Mouse (Mus musculus): ENCODE data around the gene Dpf1. TPM values are rescaled to one million over a fixed set of nuclear protein-coding genes. Genes with fewer than 3 reads are reported as not detected.

Gene Dpf1
- total RNA-seq, 2 experiments from 2014 or later, result 106 to 113 TPM

DNA sequence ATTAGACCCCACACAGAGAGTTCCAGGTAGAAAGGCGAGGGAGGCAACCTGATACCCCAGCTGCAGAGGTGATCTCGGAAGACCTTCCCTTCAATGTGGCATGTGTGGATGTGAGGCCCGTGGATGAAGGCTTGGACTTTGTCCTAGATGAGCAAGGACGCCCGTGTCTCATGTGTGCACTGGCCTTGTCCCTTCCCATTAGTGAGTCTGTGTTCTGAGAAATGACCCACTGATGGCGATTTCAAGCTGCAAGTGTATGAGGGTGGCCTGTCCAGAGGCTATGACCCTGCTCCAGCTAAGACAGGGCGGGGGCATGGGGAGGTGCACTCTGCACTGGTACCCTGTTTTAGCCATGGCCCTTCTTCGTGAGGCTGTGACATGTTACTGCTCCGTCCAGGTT, 36.5 kb downstream of the Dpf1 start:
- Histone ChIP-seq H3K27ac (no peak overlapping the region), H3K4me3 (no peak overlapping the region)
- DNase-seq (ENCODE audit: low spot score in 2 of 2), result no peak
- TF ChIP-seq CTCF (conservative IDR thresholded peaks at IDR 0.05), result no peak

DNA sequence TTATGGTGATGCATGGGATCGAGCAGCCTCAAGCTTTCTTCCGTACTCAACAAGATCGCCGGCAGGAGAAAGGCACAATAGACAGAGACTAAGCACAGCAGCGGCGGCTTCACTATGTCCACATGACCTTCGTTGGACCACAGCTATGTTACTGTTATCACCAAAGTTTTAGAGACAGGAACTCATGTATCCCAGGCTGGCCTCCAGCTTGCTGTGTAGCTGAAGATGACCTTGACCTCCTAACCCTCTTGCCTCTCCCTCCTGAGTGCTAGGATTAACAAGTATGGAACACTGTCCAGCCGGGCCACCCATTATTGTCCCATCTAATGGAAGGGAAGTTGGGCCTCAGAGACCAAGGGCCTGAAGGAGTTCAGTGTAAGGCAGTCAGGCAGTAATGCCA, 37.1 kb downstream of the Dpf1 start:
- peak overlapping the region; percentile 81; the same call in 1 of the 2 replicates for H3K27ac ChIP-seq
- H3K4me3 ChIP-seq, result no peak overlapping the region
- no peak for TF ChIP-seq CTCF (conservative IDR thresholded peaks at IDR 0.05)
- no peak for DNase-seq (ENCODE audit: low spot score in 2 of 2)

DNA sequence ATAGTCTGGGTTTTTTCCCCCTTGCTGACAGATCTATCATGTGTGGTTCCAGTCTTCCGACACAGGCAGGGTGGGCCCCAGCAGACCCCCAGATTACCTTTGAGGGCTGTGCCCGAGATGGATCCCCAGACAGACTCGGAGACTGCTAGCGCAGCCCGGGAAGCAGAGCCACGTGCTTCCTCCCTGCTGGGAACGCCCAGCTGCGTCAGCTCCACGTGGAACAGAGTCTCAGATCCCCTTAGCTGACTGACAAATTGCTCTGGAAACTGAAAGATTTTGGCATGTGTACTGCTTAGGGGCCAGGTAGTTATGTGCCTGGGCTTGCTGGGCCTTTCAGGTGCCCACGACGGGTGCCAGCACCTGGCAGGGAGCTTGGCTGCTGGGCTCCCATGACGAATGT, 38.0 kb downstream of the Dpf1 start:
- no peak overlapping the region for H3K4me3 ChIP-seq
- TF ChIP-seq CTCF (conservative IDR thresholded peaks at IDR 0.05), result no peak
- peak overlapping the region; percentile 81 for H3K27ac ChIP-seq
- DNase-seq (ENCODE audit: low spot score in 2 of 2), result no peak

DNA sequence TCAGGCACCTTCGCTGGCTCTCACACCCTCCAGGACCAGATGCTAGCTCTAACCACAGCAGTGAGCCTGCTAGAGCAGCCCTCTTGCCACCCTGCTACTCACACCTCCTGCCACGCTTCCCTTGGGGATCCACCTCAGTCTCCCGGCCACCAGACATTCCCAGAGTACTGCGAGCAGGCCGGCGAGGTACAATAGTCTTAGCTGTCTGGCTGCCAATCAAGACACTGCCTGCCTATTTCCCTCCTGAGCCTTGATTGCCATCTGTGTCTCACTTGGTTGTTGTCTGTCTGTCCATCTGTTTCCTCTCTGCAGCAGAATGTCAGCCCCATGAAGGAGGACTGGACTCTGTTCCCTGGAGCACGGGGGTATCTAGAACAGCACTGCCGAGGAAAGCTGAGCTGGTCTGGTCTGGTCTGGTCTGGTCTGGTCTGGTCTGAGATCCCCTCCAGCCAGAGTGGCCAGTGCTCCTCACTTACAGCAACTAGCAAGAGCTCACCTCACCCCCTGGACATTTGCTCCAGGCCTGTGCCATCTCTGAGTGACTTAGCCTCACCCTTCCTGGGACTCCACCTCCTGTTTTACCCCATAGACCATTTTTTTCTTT, 38.8 kb downstream of the Dpf1 start:
- peak; percentile 50 to 58 for DNase-seq (ENCODE audit: low spot score in 2 of 2)
- TF ChIP-seq CTCF (conservative IDR thresholded peaks at IDR 0.05), result no peak
- H3K27ac ChIP-seq, result peak overlapping the region; percentile 81
- no peak overlapping the region for H3K4me3 ChIP-seq

DNA sequence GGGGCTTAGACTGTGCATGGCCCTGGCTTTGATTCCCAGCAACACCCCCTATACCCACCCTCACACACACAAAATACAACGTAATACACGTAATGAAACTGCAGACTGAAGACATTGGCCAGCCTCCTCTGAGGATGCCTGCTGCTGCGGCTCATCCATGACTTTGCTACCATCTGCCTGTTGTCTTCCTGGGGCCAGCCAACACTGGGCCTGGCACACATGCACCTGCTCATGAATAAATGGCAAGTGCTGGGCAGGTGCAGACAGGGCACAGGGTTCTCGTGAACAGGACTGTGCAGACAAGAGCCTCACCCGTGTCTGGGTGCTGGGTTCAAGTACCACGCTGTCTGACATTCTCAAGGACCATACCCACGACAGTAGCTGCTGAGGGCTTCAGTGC, 40.0 kb downstream of the Dpf1 start:
- no peak for DNase-seq (ENCODE audit: low spot score in 2 of 2)
- H3K27ac ChIP-seq, result peak overlapping the region; percentile 81
- no peak for TF ChIP-seq CTCF (conservative IDR thresholded peaks at IDR 0.05)
- no peak overlapping the region for H3K4me3 ChIP-seq

DNA sequence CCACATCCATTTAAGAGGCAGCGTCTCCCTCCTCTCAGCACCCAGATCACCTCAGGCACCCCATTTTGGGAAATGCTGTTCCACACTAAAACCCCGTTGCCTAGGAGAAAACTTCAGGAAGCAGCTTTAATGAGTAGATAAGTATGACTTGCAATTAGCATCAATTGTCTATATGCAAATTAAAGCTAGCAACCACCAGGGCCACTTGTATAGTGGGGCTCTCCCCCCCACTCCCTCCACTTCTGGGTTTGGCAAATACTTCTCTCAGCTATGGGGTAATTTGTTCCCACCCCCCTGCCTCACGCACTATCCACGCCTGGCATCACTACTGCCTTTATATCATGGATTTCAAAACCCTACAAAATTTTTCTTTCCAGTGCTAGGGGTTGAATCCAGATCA, 41.8 kb downstream of the Dpf1 start:
- no peak overlapping the region for H3K4me3 ChIP-seq
- no peak for TF ChIP-seq CTCF (conservative IDR thresholded peaks at IDR 0.05)
- H3K27ac ChIP-seq, result peak overlapping the region; percentile 62
- no peak for DNase-seq (ENCODE audit: low spot score in 2 of 2)

DNA sequence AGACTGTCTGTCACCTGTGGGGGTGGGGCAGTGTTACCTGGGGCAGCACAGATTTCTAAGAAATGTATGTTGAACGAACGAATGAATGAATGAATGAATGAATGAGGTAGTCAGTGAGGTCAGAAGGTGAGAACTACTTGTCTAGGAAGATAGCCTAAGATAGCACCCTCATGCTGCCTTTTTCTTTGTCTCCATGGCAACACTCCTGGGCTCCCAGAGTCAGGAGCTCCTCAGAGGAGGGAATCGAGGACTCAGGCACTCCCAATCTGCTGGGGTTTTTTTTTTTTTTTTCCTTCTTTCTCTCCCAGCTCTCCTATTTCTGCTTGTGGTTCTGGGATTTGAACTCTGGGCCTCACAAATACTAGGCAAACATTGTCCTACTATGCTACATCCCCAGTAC, 42.5 kb downstream of the Dpf1 start:
- peak overlapping the region; percentile 62 for H3K27ac ChIP-seq
- no peak overlapping the region for H3K4me3 ChIP-seq
- no peak for TF ChIP-seq CTCF (conservative IDR thresholded peaks at IDR 0.05)
- no peak for DNase-seq (ENCODE audit: low spot score in 2 of 2)

DNA sequence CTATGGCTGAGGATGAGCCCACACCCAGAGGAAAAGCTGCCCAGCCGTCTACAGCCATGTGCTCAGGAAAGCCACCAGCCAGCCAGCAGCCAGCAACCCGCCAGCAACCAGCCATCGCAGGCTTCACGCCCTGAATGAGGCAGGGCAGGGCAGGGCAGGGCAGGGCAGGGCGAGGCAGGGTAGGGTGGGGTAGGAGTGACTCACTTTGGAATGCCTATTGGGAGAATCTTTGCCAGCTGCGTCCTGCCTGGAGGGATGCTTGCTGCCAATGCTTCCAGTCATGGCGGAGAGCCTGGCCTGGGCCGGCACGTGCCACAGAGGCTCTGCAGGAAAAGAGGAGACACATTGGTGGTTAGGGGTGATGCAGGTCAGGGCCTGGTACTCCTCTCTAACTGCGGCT, 46.7 kb downstream of the Dpf1 start:
- Histone ChIP-seq H3K4me3 (no peak overlapping the region), H3K27ac (peak overlapping the region; percentile 64)
- no peak for TF ChIP-seq CTCF (conservative IDR thresholded peaks at IDR 0.05)
- DNase-seq (ENCODE audit: low spot score in 2 of 2), result no peak

DNA sequence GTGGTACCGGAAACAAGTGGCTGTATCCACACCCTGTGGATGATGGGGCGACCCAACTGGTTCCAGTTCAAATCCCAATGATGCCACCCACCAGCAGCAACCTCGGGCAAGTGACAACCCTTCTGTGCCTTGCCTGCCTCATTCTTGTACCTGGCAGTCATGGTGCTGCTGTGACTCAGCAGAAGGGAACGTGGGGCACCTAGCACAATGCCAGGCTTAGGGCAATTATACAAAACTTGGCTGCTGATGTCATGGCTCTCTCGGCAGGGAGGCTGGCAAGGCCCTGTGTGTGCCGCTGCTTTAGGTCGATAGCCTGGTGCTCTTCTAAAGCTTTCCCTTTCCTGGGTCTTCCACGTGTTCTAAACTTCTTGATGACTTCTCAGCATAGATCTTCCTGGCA, 48.5 kb downstream of the Dpf1 start:
- TF ChIP-seq CTCF (conservative IDR thresholded peaks at IDR 0.05), result no peak
- DNase-seq (ENCODE audit: low spot score in 2 of 2), result no peak
- no peak overlapping the region for H3K4me3 ChIP-seq
- H3K27ac ChIP-seq, result peak overlapping the region; percentile 15; the same call in 1 of the 2 replicates

DNA sequence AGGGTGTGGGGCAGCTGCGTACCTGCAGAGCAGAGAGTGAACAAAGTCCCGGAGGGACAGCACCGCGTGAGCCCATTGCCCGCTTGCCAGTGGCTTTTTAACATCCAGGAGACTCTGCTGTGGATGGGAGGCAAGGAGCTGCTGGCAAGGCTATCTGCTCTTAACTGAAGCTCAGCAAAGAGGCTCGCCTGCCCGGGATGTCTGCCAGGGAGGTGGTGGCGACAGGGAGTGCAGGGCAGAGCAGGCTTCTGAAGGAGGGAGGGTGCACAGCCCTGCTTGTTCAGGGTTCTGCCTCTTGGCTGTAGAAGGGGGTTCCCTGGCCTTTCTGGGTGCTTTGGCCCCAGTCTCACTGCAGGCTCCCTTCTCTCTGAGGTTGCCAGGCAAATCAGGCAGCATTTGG, 50.4 kb downstream of the Dpf1 start:
- peak; percentile 58 to 75 for DNase-seq (ENCODE audit: low spot score in 2 of 2)
- Histone ChIP-seq H3K4me3 (no peak overlapping the region), H3K27ac (peak overlapping the region; percentile 52; the same call in 1 of the 2 replicates)
- TF ChIP-seq CTCF (conservative IDR thresholded peaks at IDR 0.05), result peak; percentile 60

DNA sequence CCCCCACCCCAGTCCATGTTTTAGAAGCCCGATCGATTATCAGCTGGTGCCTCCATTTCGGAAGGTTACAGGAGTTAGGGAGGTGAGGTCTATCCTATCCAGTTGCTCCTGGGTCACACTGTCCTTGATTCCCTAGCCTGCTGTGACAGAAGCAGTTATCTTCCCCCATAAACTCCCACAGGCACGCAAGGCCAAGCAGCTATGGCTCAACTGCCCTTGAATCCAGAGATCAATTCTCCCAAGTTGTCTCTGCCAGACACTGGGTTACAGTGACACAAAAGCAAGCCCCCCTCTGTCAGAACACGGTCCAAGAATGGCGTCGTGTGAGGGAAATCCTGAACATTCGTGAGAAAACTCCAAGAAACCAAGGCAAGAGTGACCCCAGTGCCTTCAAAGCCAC, 51.7 kb downstream of the Dpf1 start:
- H3K4me3 ChIP-seq, result no peak overlapping the region
- H3K27ac ChIP-seq, result no peak overlapping the region
- DNase-seq (ENCODE audit: low spot score in 2 of 2), result no peak
- TF ChIP-seq CTCF (conservative IDR thresholded peaks at IDR 0.05), result no peak

DNA sequence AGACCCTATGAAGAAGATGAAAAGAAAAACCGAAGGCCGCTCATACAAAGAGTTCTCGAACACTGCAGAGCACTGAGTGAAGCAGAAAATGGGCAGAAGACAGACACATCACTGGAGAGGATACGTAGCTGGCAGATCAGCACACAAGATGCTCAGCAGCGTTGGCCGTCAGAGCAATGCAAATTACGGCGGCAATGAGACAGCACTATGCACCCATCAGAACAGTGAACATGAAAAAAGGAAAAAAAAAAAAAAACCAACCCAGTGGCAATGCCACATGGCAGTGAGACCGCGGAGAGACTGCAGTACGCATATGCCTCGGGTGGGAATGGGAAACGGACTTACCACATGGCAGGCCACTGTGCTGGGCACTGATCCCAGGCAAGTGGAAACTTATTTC, 57.7 kb downstream of the Dpf1 start:
- no peak overlapping the region for H3K4me3 ChIP-seq
- H3K27ac ChIP-seq, result peak overlapping the region; percentile 73
- no peak for TF ChIP-seq CTCF (conservative IDR thresholded peaks at IDR 0.05)
- no peak for DNase-seq (ENCODE audit: low spot score in 2 of 2)

DNA sequence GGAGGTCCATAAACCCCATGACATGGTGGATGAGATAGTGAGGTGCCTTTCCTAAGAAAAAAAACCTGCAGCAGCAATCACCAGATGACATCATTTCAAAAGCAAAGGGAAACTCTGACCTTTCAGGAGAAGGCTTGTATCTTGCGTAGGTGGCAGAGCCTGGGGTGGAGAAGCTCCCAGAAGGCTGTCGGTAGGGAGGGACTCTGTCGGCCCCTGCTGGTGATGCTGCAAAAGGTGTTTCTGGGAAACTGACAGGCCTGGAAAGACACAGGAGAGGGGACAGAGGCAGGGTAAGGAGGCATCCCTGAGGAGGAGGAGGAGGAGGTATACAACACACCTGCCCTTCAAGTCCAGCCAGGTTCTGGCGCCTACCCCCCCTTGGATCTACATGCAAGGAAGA, 60.3 kb downstream of the Dpf1 start:
- Histone ChIP-seq H3K4me3 (no peak overlapping the region), H3K27ac (peak overlapping the region; percentile 73)
- peak; percentile 80 for TF ChIP-seq CTCF (conservative IDR thresholded peaks at IDR 0.05)
- DNase-seq (ENCODE audit: low spot score in 2 of 2), result peak; percentile 65 to 66

DNA sequence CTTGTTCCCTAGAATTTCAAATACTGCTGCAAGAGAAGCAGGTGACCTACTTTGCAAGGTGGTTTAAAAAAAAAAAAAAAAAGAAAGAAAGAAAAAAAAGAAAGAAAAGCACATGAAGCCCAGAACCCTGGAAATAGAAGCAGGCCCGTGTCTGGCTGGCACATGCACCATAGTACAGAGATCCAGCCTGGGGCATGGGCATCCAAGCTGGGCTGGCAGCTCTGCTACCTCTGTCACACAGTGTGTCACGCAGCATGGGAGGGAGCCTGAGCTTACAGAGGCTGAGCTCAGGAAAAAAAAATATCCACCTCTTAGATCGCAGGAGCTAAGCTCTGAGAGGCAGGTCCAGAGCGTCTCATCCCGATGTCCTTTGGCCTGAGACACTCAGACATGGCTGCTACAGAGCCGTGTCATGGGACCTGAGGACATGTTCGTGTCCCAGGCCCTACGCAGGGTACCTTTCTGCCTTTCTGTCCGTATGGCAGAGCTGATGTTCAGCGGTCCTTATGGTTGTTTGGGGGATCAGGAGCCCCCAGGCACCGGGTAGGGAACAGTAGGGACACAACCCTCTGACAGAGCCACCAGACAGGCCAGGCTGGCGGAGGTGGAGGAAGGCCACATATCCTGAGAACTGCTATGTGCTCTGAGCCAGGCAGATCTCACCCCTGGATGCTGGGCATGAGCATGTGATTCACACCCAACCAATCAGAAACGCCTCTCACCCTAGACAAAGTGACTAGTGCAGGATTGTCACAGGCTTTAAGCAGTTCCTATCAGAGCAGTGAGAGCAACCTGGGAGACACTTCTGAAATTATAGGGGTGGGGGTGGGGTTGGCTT, 63.6 kb downstream of the Dpf1 start:
- no peak for DNase-seq (ENCODE audit: low spot score in 2 of 2)
- TF ChIP-seq CTCF (conservative IDR thresholded peaks at IDR 0.05), result no peak

More for the DNA sequence above, 63.6 kb downstream of the Dpf1 start:
- no peak overlapping the region for H3K4me3 ChIP-seq
- peak overlapping the region; percentile 80 for H3K27ac ChIP-seq

Other genes with a start within 250 kb of the Dpf1 start
- gene Ryr1, start 178.8 kb upstream of the Dpf1 start, total RNA-seq (2021), result 10 to 100 TPM; 19.6 to 23.3 TPM
- under 1 TPM; 0.91 to 0.97 TPM for gene Rasgrp4, start 169.1 kb upstream of the Dpf1 start, total RNA-seq (2021)
- gene Fam98c, start 147.7 kb upstream of the Dpf1 start, total RNA-seq (2021), result 10 to 100 TPM; 28.1 to 29.3 TPM
- under 1 TPM; 0.88 to 0.95 TPM for gene Ggn, start 133.7 kb upstream of the Dpf1 start, total RNA-seq (2021)
- 10 to 100 TPM; 46.9 to 48.1 TPM for gene Spred3, start 133.5 kb upstream of the Dpf1 start, total RNA-seq (2021)
- 100 to 1,000 TPM; 131 to 133 TPM for gene Psmd8, start 123.2 kb upstream of the Dpf1 start, total RNA-seq (2021)
- gene Catsperg1, start 89.9 kb upstream of the Dpf1 start, total RNA-seq (2021), result 1 to 10 TPM; 1.2 to 2.4 TPM
- gene Kcnk6, start 71.4 kb upstream of the Dpf1 start, total RNA-seq (2021), result 1 to 10 TPM; 2.2 to 2.4 TPM
- gene Yif1b, start 65.6 kb upstream of the Dpf1 start, total RNA-seq (2021), result 10 to 100 TPM; 40.7 to 42.9 TPM
- under 1 TPM in 1 of 2 experiments, not detected in 1; 0.36 TPM for gene 2200002D01Rik, start 55.5 kb upstream of the Dpf1 start, total RNA-seq (2021)
- gene Spint2, start 22.0 kb upstream of the Dpf1 start, total RNA-seq (2021), result 10 to 100 TPM; 18.3 to 21.7 TPM
- gene Ppp1r14a, start 14.6 kb upstream of the Dpf1 start, total RNA-seq (2021), result 10 to 100 TPM; 20.8 to 21.6 TPM
- gene Sipa1l3, start 214.7 kb downstream of the Dpf1 start, total RNA-seq (2021), result 100 to 1,000 TPM; 240 to 260 TPM

Data from layer of hippocampus, adult 2 months (tissue).